Mouse (Mus musculus): ENCODE results near the gene Fbxo46.

DNA sequence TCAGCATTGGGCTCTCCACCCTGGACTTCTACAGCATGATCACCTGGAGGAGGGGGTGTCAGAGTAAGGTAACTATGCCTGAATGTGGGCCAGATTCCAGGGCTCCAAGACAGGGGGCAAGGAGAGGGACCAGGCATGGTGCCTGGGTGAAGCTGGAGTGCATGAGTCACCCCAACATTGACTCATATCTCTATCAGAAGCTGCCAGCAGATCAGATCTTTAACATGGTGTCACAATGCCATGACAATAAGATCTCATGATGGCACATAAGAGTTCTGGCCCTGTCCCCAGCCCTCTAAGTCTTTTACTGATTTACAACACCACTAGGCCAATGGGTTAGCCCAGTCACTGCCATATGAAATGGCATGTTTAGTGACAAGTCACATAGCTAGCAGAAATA lies 15.9 kb upstream of the Fbxo46 start:
- no peak for TF ChIP-seq CTCF (IDR thresholded peaks at IDR 0.05; ENCODE audit: low read depth, low read length)
- TF ChIP-seq POLR2A (IDR thresholded peaks at IDR 0.05; ENCODE audit: extremely low read depth, insufficient read depth, low read length) = no peak
